Comparison of ENCODE assay signal across 13 mouse cellular contexts in the genomic region with DNA sequence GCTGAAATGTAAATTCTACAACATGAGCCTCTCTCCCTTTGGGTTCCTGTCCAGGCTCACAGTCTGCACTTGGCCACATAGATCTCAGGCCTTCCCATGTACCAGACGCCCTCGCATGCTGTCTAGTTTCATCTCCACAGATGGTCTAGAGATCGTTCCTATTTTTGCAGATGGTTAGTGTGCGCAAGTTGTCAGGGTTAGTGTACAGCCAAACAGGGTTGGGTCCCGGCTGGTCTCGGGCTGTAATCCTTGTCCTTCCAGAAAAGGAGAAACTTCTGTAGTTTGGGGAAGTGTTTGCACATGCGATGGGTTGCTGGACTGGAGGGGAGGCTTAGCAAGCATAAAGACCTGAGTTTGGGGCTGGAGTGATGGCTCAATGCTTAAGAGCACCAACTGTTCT. TPM values are rescaled to one million over a fixed set of nuclear protein-coding genes. Genes with fewer than 3 reads are reported as not detected.
A peak's percentile ranks its signal among the peaks of the same experiment; 100 is the strongest.
DNase-seq lines count a peak whose midpoint lies in the region; ATAC-seq lines count a peak whose summit lies in the region.
"Had no signal": no experiment of that assay in that cellular context is flagged by ENCODE, and none has a peak within 500 bp of the region (broad histone marks: within the 10 kb centered on the region; RNA-seq: fewer than 3 reads in every experiment).

No protein-coding gene starts in this region.

- 94% methylated on average over 7 of the region's 7 CpGs for WGBS in forebrain, embryonic 13.5 days
- WGBS in limb, embryonic 15.5 days = 89% methylated on average over 7 of the region's 7 CpGs
- WGBS in neural tube, embryonic 14.5 days = 93% methylated on average over 7 of the region's 7 CpGs

- H3K4me3 ChIP-seq in forebrain, embryonic 13.5 days = no peak overlapping the region
- no peak overlapping the region for H3K4me3 ChIP-seq in limb, embryonic 15.5 days
- no peak overlapping the region for H3K4me3 ChIP-seq in neural tube, embryonic 14.5 days (ENCODE audit: low read depth, low read length)
- H3K4me3 ChIP-seq: kidney, embryonic 15.5 days had no signal

- peak overlapping the region; percentile 66 for H3K27ac ChIP-seq in forebrain, embryonic 13.5 days
- peak overlapping the region; percentile 40; the same call in 1 of the 2 replicates for H3K27ac ChIP-seq in limb, embryonic 15.5 days
- peak overlapping the region; percentile 80 for H3K27ac ChIP-seq in neural tube, embryonic 14.5 days (ENCODE audit: low read depth, low read length)
- H3K27ac ChIP-seq: kidney, embryonic 15.5 days had no signal

- H3K9ac ChIP-seq in forebrain, embryonic 13.5 days = no peak overlapping the region
- no peak overlapping the region for H3K9ac ChIP-seq in limb, embryonic 15.5 days
- no peak overlapping the region for H3K9ac ChIP-seq in neural tube, embryonic 14.5 days (replicated peaks; ENCODE audit: low read depth, low read length)
- H3K9ac ChIP-seq: kidney, embryonic 15.5 days had no signal

- H3K36me3 ChIP-seq in forebrain, embryonic 13.5 days (ENCODE audit: poor library complexity, severe bottlenecking) = 0 out of 2 replicates have a peak, but pooled peaks cover 3% of the 10 kb centered on the region
- H3K36me3 ChIP-seq in limb, embryonic 15.5 days = 0 out of 2 replicates have a peak, but pooled peaks cover 2% of the 10 kb centered on the region
- no peaks in the 10 kb centered on the region for H3K36me3 ChIP-seq in neural tube, embryonic 14.5 days (ENCODE audit: control insufficient read depth, insufficient read depth, low read length)
- H3K36me3 ChIP-seq: kidney, embryonic 15.5 days had no signal

- H3K27me3 ChIP-seq in forebrain, embryonic 13.5 days = no peaks in the 10 kb centered on the region
- H3K27me3 ChIP-seq in limb, embryonic 15.5 days = no peaks in the 10 kb centered on the region
- H3K27me3 ChIP-seq in neural tube, embryonic 14.5 days (ENCODE audit: control insufficient read depth, insufficient read depth, low read length) = no peaks in the 10 kb centered on the region
- H3K27me3 ChIP-seq: kidney, embryonic 15.5 days had no signal

- DNase-seq in layer of hippocampus, adult 9-11 months = peak; percentile 66
- no peak for DNase-seq in layer of hippocampus, postnatal 14 days (ENCODE audit: low spot score in 2 of 2)
- DNase-seq in frontal cortex, postnatal 36 days (ENCODE audit: low spot score in 2 of 2) = no peak
- no peak for DNase-seq in left cerebral cortex, postnatal 36 days (ENCODE audit: low spot score in 2 of 2)
- DNase-seq in cerebellum, postnatal 4 days (ENCODE audit: low spot score in 2 of 2) = no peak
- DNase-seq: cerebellum, adult 8-10 months; liver; right cerebral cortex, adult 18-20 months; thymus, adult 18-20 months had no signal

- intact Hi-C loops in left cerebral cortex, postnatal 36 days (cut with DNase I) = no loop called here

- no peak for ATAC-seq in forebrain, embryonic 13.5 days
- no peak for ATAC-seq in limb, embryonic 15.5 days (ENCODE audit: insufficient number of reproducible peaks, low FRiP score, low TSS enrichment, low read depth)
- no peak for ATAC-seq in neural tube, embryonic 14.5 days (ENCODE audit: low read depth)

- no peaks in the 10 kb centered on the region for H3K9me3 ChIP-seq in forebrain, embryonic 13.5 days (replicated peaks)
- no peaks in the 10 kb centered on the region for H3K9me3 ChIP-seq in limb, embryonic 15.5 days
- H3K9me3 ChIP-seq in neural tube, embryonic 14.5 days (ENCODE audit: control insufficient read depth, low read length) = no peaks in the 10 kb centered on the region
- H3K9me3 ChIP-seq: kidney, embryonic 15.5 days had no signal

- peak overlapping the region; percentile 51; the same call in 1 of the 2 replicates for H3K4me2 ChIP-seq in forebrain, embryonic 13.5 days
- H3K4me2 ChIP-seq in limb, embryonic 15.5 days = no peak overlapping the region
- H3K4me2 ChIP-seq in neural tube, embryonic 14.5 days (ENCODE audit: low read depth, low read length) = peak overlapping the region; percentile 47

- peaks cover 63% of the 10 kb centered on the region for H3K4me1 ChIP-seq in forebrain, embryonic 13.5 days
- H3K4me1 ChIP-seq in limb, embryonic 15.5 days = peaks cover 61% of the 10 kb centered on the region
- H3K4me1 ChIP-seq in neural tube, embryonic 14.5 days (ENCODE audit: control insufficient read depth, insufficient read depth, low read length) = peaks cover 51% of the 10 kb centered on the region

RNA-seq across cellular contexts. Expression of a gene that starts 9.1 kb away (rescaled TPM):
- total RNA-seq in layer of hippocampus, postnatal 14 days (2021) = 1,000 to 10,000 TPM; 1,391 to 1,455 TPM
- 92.2 and 131 TPM in 2 replicates for polyA plus RNA-seq in forebrain, embryonic 13.5 days (2015; fragmentation: Nextera tagmentation; extraction: Ambion mirVana)
- 177 and 226 TPM in 2 replicates for polyA plus RNA-seq in limb, embryonic 15.5 days (2015; fragmentation: Nextera tagmentation; extraction: Ambion mirVana)
- polyA plus RNA-seq in neural tube, embryonic 14.5 days (2014; fragmentation: Nextera tagmentation; extraction: Ambion mirVana) = 144 and 154 TPM in 2 replicates
- 1,000 to 10,000 TPM; 1,489 to 1,662 TPM for total RNA-seq in left cerebral cortex, postnatal 36 days (2021)
